Mouse (Mus musculus) right cerebral cortex, adult 18-20 months (tissue): ENCODE data around the gene Dntt.

Source experiments
- DNase-seq: peaks from one replicate; pipeline ENCODE4 v3.0.0; 2022; ENCODE audit warnings: mixed read lengths

Gene Dntt

DNA sequence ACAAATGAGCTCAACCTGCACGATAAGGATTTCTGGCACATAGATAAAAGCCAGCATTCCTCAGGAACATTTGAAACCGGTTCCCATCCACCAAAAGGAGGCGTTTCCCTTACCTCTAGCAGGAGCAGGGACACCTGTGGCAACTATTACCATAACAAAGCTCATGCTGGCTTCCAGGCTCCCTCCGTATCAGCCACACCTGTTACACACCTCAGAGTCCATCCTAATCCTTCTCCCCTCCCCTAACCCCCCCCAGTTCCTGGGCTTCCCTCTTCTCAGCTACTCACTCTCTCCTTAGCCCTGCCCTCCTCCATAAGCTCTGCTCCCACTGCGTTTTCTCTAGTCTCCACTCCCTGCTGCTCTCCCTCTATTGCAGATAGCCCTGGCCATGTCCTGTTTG lies 15.5 kb upstream of the Dntt start:
- no peak for DNase-seq

DNA sequence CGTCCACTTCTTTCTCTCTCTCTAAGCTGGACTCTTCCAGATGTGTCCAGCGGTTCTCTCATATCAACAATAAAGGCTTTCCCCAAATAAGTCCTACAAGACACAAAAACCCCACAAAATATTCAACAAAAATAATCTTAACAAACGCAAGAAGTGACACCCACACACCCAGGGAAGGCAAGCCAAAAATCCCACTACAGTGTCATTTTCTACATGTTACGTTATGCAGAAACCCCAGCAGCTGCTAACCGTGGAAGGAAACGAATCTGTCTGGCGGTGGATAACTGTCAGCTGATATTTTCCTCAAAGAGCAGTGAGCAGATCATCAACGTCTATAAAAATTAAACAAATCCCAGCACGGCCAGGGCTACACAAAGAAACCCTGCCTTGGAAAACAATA lies 15.1 kb upstream of the Dntt start:
- peak; percentile 41 for DNase-seq

DNA sequence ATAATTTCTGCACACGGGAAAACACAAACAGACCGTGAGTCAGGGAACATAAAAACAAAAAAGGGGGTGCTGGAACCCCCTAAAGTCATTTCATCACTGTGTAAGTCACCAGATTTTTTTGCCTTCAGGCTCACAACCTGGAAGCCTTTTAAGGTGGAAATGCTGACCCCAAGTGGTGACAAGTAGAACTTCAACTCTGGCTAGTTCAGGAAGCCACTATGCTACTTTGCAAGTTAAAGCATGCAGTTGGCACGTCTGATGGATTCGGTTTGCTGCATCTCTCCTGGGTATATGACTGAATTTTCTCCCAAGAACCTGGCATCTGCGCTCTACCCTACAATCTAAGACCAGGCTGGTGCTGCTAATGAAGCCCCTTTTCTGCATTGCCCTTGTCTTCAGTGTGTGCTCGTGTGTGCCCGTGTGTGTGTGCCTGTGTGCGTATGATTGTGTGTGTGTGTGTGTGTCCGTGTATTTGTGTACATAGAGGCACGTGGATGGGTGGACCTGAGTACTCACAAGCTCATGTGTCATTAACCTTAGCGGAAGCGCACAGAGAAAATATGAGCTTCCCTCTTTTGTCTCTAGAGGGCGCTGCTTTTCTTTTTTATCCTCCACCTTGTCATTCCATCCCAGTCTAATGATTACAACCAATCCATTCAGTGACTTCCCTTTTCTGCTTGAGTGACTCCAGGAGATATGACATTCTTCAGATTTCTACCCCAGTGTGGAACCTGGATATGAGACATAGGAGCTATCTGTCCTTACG lies 12.9 kb upstream of the Dntt start:
- peak; percentile 57 for DNase-seq

DNA sequence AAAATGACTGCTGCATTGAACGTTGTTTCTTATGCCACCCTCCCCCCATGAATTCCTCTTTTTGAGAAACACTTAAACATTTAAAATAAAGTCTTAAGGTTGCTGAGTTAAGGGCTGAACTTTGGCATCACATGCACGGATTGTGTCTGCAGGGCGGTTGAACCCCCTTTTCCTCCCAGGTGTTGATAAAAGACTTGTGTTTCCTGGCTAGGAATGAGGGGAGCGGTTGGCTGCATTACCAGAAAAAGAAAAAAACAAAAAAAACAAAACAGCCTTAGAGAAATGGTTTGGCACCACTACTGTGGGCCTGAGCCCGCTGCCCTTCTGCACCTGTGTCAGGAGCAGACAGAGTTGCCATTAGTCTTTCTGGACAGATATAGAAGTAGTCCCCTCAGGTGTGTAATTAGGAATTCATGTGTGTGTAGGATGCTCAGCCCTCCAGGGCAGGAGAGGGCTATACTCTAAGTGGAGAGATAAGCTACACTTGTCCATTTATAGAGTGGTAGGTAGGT lies 9.9 kb upstream of the Dntt start:
- DNase-seq: no peak

DNA sequence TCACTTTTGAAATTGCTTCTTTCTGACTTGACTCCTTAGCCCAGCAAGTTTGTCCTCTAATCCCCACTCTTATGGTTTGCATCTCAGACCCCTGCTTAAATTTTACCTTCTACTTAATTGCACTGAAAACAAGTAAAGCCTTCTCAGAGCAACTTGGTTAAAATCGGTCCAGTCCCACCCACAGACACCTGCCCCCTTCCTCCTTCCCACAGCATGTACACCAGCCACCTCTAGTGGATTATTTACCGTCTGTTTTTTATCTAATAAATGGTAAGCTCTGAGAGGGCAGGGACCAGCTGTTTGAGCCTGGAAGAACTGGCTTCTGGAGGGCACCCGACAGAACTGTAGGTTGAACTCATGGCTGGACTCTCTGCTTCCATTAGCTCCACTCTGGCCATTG lies 8.5 kb upstream of the Dntt start:
- DNase-seq: no peak

DNA sequence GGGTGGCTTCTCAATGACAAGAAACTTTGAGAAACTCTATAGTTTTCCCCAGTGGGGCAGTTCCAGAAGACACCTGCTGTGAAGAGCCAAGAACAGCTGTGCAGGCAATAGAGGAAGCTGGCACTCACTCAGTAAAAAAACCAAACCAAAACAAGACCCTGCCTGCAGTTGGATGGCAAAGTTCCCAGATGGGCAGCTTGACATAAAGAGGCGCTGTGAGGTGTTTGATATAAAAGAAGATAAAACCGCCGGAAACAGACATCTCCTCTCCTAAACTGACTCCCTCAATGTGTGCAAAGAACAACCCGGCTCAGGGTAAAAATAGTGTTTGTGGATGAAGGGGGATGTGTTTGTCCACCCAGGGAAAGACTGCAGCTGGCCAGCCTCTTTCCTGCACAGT lies 6.8 kb upstream of the Dntt start:
- peak; percentile 28 for DNase-seq

DNA sequence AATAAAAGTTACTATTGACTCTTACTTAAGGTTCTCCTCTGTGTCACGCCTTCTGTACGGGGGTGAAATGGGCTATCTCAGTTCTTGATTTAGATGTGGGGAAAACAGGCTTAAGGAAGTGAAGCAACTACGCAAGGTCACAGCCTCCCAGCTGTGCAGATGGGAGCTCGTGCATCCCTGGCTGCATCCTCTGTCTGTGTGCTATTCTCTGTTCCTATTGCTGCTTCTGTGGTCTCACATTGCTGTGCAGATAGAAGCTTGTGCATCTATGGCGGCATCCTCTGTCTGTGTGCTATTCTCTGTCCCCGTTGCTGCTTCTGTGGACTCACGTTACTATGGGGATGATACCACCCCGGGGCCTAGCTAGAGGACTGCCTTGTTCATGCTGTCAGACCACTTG lies 2.5 kb upstream of the Dntt start:
- DNase-seq: no peak

DNA sequence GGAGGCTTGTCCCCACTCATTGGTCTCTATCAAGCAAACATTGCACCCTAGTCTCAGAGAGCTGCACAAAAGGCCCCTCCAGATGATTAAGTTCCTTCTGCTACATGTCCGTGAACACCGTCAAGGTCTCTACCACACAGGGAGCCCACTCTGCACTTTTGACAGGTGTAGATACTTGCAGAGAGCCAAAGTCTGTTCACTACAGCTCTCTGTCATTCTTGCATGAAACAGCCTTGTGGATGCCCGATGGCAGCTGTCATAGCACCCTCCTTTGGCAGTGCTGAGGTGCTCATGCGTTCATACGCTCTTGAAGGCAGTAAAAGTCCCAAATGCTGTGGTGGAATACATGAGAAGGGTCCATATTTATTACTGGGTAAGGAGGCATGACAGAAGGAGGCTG lies 2.1 kb upstream of the Dntt start:
- no peak for DNase-seq

DNA sequence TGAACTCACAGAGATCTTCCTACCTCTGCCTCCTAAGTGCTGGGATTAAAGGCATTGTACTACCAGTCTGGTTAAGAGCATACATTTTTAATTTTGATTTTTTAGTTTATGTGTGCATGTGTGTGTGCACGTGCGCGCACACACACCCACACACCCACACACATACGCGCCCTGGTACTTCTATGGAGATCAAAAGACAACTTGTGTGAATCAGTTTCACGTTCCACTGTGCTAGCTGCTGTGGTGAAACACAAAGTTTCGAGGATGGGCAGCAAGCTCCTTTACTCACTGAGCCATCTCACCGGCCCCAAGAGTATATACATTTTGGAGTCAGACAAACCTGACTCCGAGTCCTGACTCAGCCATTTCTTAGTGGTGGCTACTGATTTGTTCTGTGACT lies 1.5 kb upstream of the Dntt start:
- no peak for DNase-seq

DNA sequence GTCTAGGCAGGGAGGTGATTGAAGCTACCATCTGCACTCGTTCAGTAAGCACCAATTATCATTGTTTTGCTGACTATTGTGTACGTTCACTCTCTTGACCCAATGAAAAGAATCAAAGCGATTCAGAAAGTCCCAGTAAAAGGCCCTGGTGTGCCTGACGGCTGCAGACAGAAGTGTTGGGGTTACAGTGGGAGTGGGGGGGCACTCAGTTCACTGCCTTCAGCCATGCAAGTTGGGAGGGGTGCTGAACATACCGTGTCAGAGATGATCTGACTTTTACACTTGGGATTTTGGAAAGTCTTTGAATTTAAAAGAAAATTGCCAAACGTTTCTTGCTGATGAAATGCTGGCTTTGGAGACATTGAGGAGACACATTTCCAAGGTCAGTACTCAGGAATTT lies 1.1 kb downstream of the Dntt start:
- no peak for DNase-seq

DNA sequence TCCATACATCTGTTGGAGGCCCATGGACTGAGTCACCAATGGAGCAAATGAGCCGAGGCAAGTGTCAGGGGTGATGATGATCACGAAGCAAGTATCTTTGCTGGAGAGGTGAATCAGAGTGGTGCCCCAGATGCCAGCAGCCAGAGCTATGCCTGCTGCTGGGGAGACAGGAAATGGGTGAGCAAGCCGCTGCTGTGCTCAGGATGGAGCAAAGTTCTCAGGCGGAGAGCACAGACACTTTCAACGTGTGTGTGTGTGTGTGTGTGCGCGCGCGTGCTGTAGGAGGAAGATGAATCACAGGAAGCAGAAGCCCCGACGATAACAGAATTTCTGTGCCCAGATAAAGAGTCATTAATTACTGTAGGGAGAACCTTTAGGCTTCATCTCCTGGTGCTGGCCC lies 1.9 kb downstream of the Dntt start:
- DNase-seq: no peak

DNA sequence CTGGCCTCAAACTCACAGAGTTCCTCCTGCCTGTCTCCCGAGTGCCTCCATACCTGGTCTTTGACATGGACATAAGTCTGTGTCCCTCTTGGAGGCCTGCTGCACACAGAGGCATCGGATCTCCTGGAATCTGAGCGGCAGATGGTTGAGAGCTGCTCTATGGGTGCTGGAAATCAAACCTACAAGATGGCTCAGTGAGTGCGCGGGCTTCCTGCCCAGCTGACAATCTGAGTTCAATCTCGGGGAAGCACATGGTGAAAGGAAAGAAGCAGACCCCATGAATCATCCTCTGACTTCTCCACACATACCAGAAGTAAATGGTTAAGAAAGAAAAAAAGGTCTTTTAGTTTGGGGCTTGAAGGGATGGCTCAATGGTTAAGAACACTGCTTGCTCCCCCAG lies 2.8 kb downstream of the Dntt start:
- no peak for DNase-seq

DNA sequence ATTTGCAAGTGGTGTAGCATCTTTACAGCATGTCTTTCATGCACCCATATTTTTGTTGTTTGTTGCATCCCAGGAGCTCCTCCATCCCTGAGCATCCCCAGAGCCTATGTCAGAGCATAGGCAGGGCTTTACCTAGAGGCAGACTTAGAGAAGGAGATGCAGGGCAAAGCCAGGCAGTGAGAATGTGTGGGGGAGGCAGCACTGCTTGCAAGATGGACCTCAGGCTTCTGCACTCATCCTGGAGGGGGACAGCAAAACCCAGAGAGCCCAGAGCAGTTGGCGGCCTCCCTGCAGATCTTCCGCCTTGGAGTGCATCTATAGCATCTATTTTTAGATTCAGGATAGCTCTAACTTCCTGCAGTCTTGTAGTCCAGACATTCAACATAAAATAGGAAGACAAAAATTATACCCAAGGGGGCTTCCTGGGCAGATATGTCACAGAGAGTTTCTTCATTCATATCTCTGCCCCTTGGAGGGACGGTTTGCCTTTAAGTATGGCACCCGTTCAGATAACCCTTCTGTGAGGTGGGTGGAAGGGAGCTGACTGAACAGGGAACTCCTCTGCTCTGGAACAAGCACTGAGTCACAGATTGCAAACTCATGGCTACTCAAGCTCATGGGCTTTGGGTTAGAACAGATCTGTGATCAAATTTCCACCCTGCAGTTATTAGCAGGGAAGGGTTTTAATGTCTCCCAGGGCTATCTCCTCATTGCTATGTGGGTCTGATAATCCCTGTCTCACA lies 6.9 kb downstream of the Dntt start:
- peak; percentile 26 for DNase-seq

DNA sequence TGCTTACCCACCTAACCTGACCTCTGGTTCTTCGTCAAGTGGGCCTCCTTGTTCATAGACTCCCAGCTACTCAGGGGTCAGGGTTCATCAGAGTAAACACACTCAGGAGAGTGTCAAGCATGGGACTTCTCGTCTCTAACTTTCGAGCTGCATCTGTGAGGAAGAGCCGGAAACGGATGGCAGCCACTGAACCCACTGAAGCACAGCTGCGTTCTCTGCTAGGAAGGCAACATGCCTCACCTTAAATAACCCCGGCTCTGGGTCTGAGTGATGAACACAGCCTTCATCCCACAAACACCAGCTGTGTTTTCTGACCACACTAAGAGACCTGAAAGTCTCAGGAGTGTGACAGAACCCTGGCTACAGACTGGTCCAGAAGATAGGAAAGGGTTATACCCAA lies 10.0 kb downstream of the Dntt start:
- DNase-seq: no peak

DNA sequence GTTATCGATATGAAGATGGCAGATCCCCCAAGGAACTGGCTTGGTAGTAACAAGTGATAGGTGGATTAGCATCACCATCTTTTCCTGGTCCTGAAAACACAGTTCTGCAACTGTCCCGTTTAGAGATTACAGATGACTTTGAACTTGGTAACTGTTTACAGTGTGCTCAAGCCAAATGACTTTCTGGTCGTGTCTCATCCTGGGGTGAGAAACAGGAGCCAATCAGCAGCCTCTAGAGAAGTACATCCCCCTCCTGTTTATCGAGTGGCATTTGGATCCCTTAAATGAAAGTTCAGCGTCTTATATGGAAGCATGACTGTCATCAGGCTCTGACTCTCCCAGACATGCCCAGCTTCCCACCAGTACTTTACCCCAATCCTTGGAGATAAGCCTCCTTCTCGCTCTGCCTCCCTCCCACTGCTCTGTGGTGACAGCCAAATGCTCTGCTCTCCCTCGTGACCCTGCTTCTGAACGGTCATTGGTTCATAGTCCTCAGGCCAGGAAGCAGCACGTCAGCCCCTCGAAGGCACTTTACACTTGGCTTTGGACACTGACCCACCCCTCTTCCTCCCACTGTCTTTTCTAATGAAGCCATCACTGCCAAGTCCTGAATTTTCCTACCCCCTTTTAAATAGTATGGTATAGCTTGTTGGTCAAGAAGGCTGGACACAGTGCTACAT lies 16.2 kb downstream of the Dntt start:
- no peak for DNase-seq

DNA sequence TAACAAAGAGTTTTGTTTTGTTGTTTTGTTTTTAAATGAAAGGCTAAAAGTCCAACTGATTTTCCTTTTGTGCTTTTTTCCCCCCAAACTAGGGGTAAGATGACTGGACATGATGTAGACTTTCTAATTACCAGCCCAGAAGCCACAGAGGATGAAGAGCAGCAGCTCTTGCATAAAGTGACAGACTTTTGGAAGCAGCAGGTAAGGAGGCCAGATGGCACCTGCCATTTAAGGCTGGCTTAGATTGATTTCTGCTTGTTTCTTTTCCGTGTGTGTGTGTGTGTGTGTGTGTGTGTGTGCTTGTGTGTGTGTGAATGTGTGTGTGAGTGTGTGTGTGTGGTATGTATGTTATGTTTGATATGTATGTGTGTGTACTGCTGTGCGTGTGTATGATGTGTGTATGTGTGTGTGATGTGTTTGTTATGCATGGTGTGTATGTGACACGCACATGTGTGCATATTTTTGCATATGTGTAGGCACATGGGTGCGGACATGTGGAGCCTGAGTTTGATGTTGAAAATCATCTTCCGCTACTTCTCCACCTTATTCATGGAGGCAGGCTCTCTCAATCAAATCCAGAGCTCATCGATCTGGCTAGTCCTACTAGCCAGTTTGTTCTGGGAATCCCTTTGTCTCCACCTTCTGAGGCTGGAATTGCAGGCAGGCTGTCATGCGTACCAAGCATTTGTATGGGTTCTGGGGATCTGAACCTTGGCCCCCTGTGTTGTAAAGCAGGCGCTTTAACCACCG lies 18.5 kb downstream of the Dntt start:
- no peak for DNase-seq

DNA sequence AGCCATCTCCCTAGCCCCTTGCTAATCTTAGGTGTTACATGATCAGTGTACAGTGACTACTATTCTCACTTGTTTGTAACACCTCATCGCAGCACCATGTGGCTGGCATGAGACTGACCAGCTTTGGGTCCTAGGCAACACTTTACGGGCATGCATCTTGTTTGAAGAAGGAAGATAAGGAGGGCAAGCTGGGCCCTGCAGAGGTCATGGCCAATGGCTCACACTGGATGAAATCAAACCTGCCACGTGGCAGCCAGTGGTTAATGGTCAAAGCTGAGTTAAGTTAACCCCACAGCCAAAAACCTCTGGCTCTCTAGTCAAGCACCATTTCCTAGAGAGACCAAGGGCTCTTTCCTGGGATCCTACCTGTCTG lies 19.1 kb downstream of the Dntt start:
- no peak for DNase-seq

DNA sequence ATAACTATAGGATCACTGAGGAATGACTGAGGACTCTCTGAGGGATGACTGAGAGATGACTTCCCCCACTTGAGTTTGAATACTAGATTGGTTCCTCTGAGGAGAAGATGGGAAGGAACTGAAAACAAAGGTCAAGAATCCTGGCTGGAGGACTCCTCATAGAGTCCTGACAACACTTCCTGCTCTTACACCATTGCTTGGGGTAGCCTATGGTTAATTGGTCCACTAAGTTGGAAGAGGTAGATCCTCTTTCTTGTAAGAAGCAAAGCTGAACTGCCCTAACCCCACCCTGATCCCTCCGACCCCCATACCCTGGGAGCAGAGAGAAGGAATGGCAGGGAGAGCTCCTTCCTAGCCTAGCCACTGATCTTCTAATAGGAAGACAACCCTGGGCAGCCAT lies 22.6 kb downstream of the Dntt start:
- DNase-seq: no peak

DNA sequence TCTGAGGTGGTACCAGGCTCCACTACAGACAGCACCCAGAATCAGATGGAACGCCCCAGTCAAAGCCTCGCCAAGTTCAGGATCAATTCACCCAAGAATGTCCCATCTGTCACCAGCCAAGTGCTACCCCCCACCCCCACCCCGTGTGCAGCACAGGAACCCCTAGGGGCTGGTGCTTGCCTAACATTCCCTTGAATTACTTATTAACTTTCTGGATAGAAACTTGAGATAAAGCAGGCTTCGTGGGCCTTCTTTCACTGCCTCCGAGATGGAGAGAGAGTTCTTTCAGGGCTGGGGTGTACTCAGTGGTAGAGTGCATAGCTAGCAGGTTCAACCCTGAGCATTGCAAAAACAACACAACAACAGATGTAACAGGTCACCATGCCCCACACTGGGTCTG lies 23.2 kb downstream of the Dntt start:
- no peak for DNase-seq

DNA sequence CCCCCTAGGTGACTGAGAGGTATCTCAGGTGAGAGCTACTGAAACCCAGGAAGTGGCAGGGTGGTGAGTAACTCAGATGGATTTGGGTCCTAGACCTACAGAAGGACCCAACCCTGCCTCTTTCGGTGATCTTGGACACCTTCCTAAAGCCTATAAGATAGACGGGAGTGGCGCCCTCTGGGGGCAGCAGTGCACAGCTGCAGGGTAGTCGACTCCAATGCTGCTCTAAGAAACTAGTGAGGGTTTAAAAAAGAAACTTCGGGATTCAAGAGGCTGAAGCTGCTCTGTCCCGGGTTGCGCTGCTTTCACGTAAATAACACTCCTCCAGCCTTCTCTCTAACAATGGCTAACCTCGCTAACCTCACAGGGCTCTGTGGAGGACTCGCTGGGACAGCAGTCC lies 24.5 kb downstream of the Dntt start:
- no peak for DNase-seq

DNA sequence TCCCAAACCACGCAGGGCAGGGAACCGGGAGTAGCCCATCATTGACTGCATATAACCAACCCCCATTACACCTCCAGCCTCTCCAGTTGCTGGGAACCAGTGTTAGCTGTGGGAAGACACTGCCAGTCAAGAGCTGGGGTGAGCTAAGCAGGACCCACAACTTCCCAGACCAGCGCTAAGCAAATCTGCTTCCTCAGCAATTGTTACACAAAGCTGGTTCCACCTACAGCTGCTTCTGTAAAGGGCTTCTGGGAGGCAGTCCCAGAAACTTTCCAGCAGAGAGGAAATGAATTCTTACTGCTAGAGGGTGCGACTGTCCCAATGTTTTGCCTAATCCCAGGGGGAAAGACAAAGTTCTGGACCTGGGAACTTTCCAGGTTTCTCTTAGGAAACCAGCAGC lies 25.6 kb downstream of the Dntt start:
- no peak for DNase-seq

DNA sequence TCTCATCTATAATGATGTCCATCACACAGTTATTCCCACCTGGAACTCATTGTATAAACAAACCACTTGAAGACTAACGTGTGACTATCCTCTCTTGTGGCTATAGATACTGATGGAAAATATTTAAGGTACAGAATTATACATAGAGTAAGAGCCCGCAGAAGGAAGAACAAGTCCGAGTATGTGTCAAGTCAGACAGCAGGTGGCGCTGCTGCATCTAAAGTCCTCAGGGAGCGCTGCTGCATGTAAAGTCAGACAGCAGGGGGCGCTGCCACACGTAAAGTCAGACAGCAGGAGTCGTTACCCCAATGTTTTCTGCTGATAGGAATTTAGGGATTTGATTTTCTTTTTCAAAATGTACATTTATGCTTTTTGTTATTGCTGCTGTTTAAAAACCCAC lies 42.4 kb downstream of the Dntt start:
- DNase-seq: peak; percentile 85

DNA sequence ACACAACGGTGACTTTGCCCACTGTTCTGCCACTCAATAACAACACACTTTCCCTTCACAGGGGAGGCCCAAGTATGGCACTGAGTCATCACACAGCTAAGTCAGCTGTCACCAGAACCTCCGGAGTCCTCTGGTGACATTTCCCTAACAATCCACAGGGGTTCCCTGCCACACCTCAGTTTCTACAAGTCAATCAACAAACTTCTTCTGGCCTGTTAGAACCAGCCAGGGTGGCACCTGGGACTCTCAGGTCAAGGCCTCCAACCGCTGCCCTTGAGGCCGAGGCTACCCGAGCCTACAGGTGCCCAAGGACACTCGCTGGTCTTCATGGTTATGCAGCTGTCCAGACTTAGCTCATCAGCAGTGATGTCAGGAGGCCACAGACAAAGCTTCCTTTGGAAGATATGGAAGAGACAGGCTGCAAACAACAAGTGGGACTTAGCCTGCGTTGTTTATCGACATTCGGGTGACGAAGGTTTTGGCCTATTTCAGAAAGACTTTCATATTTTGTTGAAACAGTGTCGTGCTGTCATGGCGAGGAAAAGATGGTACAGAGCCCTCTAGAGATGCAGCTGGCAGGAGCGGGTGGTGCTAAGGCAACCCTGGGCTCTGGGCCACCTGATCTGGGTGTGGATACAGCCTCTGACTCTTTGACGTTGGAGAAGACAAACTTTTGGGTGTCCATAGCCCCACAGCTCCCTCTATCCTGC lies 44.8 kb downstream of the Dntt start:
- DNase-seq: peak; percentile 12
